Mouse (Mus musculus): ENCODE results near the gene Olfr1126. TPM values are rescaled to one million over a fixed set of nuclear protein-coding genes. Genes with fewer than 3 reads are reported as not detected.

Olfr1126 gene
- polyA plus RNA-seq, 1 experiment from 2014 or later = not detected

Other genes starting within 250 kb of the Olfr1126 start
- not detected in 2 replicates for gene Olfr1113, start 245.0 kb upstream of the Olfr1126 start, polyA plus RNA-seq (2015; fragmentation: Nextera tagmentation; extraction: Ambion mirVana)
- not detected in 2 replicates for gene Olfr1115, start 205.9 kb upstream of the Olfr1126 start, polyA plus RNA-seq (2015; fragmentation: Nextera tagmentation; extraction: Ambion mirVana)
- not detected in 2 replicates for gene Olfr1116, start 186.4 kb upstream of the Olfr1126 start, polyA plus RNA-seq (2015; fragmentation: Nextera tagmentation; extraction: Ambion mirVana)
- not detected in 2 replicates for gene Olfr1118, start 146.4 kb upstream of the Olfr1126 start, polyA plus RNA-seq (2015; fragmentation: Nextera tagmentation; extraction: Ambion mirVana)
- gene Olfr1120, start 99.1 kb upstream of the Olfr1126 start, polyA plus RNA-seq (2015; fragmentation: Nextera tagmentation; extraction: Ambion mirVana) = not detected in 2 replicates
- gene Olfr1121, start 84.1 kb upstream of the Olfr1126 start, polyA plus RNA-seq (2015; fragmentation: Nextera tagmentation; extraction: Ambion mirVana) = not detected in 2 replicates
- not detected in 2 replicates for gene Olfr1122, start 68.1 kb upstream of the Olfr1126 start, polyA plus RNA-seq (2015; fragmentation: Nextera tagmentation; extraction: Ambion mirVana)
- gene Olfr1123, start 37.3 kb upstream of the Olfr1126 start, polyA plus RNA-seq (2015; fragmentation: Nextera tagmentation; extraction: Ambion mirVana) = not detected in 2 replicates
- gene Olfr1124, start 23.7 kb upstream of the Olfr1126 start, polyA plus RNA-seq (2015; fragmentation: Nextera tagmentation; extraction: Ambion mirVana) = not detected in 2 replicates
- not detected in 2 replicates for gene Pramel7, start 43.1 kb downstream of the Olfr1126 start, polyA plus RNA-seq (2015; fragmentation: Nextera tagmentation; extraction: Ambion mirVana)
- gene Pramel6, start 52.6 kb downstream of the Olfr1126 start, polyA plus RNA-seq (2015; fragmentation: Nextera tagmentation; extraction: Ambion mirVana) = not detected in 2 replicates
- gene Olfr153, start 77.8 kb downstream of the Olfr1126 start, polyA plus RNA-seq (2015; fragmentation: Nextera tagmentation; extraction: Ambion mirVana) = not detected in 2 replicates
- not detected in 2 replicates for gene Olfr1128, start 91.6 kb downstream of the Olfr1126 start, polyA plus RNA-seq (2015; fragmentation: Nextera tagmentation; extraction: Ambion mirVana)
- not detected in 2 replicates for gene Olfr1129, start 119.9 kb downstream of the Olfr1126 start, polyA plus RNA-seq (2015; fragmentation: Nextera tagmentation; extraction: Ambion mirVana)
- gene Olfr1130, start 152.2 kb downstream of the Olfr1126 start, polyA plus RNA-seq (2015; fragmentation: Nextera tagmentation; extraction: Ambion mirVana) = not detected in 2 replicates
- not detected in 2 replicates for gene Olfr1131, start 173.1 kb downstream of the Olfr1126 start, polyA plus RNA-seq (2015; fragmentation: Nextera tagmentation; extraction: Ambion mirVana)
- gene Olfr1132, start 183.6 kb downstream of the Olfr1126 start, polyA plus RNA-seq (2015; fragmentation: Nextera tagmentation; extraction: Ambion mirVana) = not detected in 2 replicates
- not detected in 2 replicates for gene Olfr1133, start 193.4 kb downstream of the Olfr1126 start, polyA plus RNA-seq (2015; fragmentation: Nextera tagmentation; extraction: Ambion mirVana)
- gene Olfr1134, start 204.5 kb downstream of the Olfr1126 start, polyA plus RNA-seq (2015; fragmentation: Nextera tagmentation; extraction: Ambion mirVana) = not detected in 2 replicates
- gene Olfr1135, start 219.7 kb downstream of the Olfr1126 start, polyA plus RNA-seq (2015; fragmentation: Nextera tagmentation; extraction: Ambion mirVana) = not detected in 2 replicates
- not detected in 2 replicates for gene Olfr1136, start 240.0 kb downstream of the Olfr1126 start, polyA plus RNA-seq (2015; fragmentation: Nextera tagmentation; extraction: Ambion mirVana)

All from hindbrain, embryonic 16.5 days (tissue).